Mouse (Mus musculus) embryonic facial prominence, embryonic 14.5 days (tissue): ENCODE measurements around the gene Olfr678. TPM values are rescaled to one million over a fixed set of nuclear protein-coding genes. Genes with fewer than 3 reads are reported as not detected.
"Not testable (repeated sequence)": the region's sequence is repeated elsewhere in the genome, so short reads cannot be mapped to it uniquely, and the experiment has no call there.

ENCODE experiments used
- ATAC-seq: fragments of 200-750 bp; cut with Nextera tagmentation; 2 replicates; pipeline ENCODE4 v1.8.0; 2017; ENCODE audit warnings: low read depth, moderate number of reproducible peaks, moderate TSS enrichment
- DNase-seq: peaks from one replicate; pipeline ENCODE4 v3.0.0-alpha.2; 2015; ENCODE audit warnings: low spot score
- H3K27ac ChIP-seq: fragments of 300-500 bp; sonication (generic); replicated peaks from 2 replicates; pipeline ENCODE4 v1.5.1; 2014; ENCODE audit warnings: low read depth, mild to moderate bottlenecking, low read length, moderate library complexity
- H3K27me3 ChIP-seq: fragments of 300-500 bp; sonication (generic); replicated peaks from 2 replicates; pipeline ENCODE4 v1.6.1; 2014; ENCODE audit warnings: low read length; ENCODE audit not compliant: control insufficient read depth, insufficient read depth
- H3K36me3 ChIP-seq: fragments of 300-500 bp; sonication (generic); 2 replicates; pipeline ENCODE4 v1.6.1; 2014; ENCODE audit warnings: low read length, mixed read lengths; ENCODE audit not compliant: control insufficient read depth, insufficient read depth
- H3K4me1 ChIP-seq: fragments of 300-500 bp; sonication (generic); 2 replicates; pipeline ENCODE4 v1.6.1; 2014; ENCODE audit warnings: antibody characterized with exemption, low read length; ENCODE audit not compliant: control insufficient read depth, insufficient read depth
- H3K4me2 ChIP-seq: fragments of 300-500 bp; sonication (generic); 2 replicates; pipeline ENCODE4 v1.6.1; 2014; ENCODE audit warnings: low read depth, mild to moderate bottlenecking, low read length, moderate library complexity, mixed read lengths
- H3K4me3 ChIP-seq: fragments of 300-500 bp; sonication (generic); 2 replicates; pipeline ENCODE4 v1.5.1; 2014; ENCODE audit warnings: low read depth, mild to moderate bottlenecking, low read length
- H3K9ac ChIP-seq: fragments of 300-500 bp; sonication (generic); 2 replicates; pipeline ENCODE4 v1.6.1; 2014; ENCODE audit warnings: low read depth, mild to moderate bottlenecking, low read length, moderate library complexity, mixed read lengths
- H3K9me3 ChIP-seq: fragments of 300-500 bp; sonication (generic); 2 replicates; pipeline ENCODE4 v1.6.1; 2016; ENCODE audit warnings: low read length; ENCODE audit not compliant: control insufficient read depth
- WGBS: fragments of 180-500 bp; shearing (Covaris S2); extraction: QIAGEN DNeasy Blood & Tissue Kit; methylation state at CpG from one replicate; pipeline ENCODE4 v1.1.7; 2014; 5-methylcytosine and 5-hydroxymethylcytosine counted together
- polyA plus RNA-seq: library from polyadenylated mRNA; unstranded; fragments of >200 nt; fragmentation: Nextera tagmentation; extraction: Ambion mirVana; gene quantifications from 2 replicates; pipeline ENCODE4 v1.2.1, GENCODE M21; 2014

Gene Olfr678
- not detected in 2 replicates for polyA plus RNA-seq

DNA sequence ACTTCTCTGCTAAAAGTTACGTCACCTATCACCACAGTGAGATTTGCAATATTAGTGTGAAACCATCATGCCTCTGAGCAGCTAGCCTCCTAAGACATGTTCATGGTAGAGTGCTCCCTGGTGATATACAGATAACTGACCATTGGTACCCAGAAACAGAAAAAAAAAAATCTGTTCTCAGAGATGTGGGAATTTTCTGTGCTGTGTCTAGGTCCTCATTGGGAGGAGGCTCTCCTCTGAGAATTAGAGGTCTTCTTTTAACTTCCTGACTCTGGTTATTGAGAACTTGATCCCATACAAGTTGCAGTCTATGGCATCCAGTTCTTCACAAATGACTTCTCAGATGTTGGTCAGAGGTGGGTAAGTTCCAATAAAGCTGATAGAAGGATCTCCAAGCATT, at the start of gene Olfr678:
Gene Olfr678, plus strand, starts transcription at position 301 of the 400 bp plus-strand sequence.
- Histone ChIP-seq H3K9me3 (no peaks in the 10 kb centered on the region), H3K27ac (no peak within 1 kb of the TSS), H3K4me1 (no peaks in the 10 kb centered on the region), H3K27me3 (no peaks in the 10 kb centered on the region), H3K9ac (no peak within 1 kb of the TSS), H3K4me3 (no peak within 1 kb of the TSS), H3K36me3 (no peaks in the 10 kb centered on the region), H3K4me2 (no peak within 1 kb of the TSS)
- no peak for ATAC-seq
- WGBS, result 84% methylated on average over 1 of the region's 1 CpGs
- no peak for DNase-seq

DNA sequence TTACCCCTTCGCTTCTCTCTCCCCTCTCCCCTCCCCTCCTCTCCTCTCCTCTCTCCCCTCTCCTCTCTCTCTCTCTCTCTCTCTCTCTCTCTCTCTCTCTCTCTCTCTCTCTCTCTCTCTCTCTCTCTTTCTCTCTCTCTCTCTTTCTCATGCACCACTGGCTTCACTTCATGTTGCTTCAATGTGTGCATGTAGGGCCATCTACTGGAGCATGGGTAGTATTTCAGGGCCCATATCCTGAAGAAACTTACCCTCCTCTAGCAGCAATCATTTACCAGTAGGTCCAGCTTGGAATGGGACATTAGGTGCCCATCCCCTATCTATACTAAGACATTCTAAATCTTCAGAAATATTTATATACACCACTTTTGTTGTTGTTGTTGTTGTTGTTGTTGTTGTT, 41.7 kb upstream of the Olfr678 start:
- no peaks in the 10 kb centered on the region for H3K36me3 ChIP-seq
- H3K4me1 ChIP-seq, result no peaks in the 10 kb centered on the region
- H3K27me3 ChIP-seq, result no peaks in the 10 kb centered on the region
- H3K9ac ChIP-seq, result no peak overlapping the region
- ATAC-seq (no peak), DNase-seq (peak; percentile 2)
- H3K27ac ChIP-seq, result no peak overlapping the region
- no peak overlapping the region for H3K4me3 ChIP-seq
- H3K4me2 ChIP-seq, result no peak overlapping the region
- H3K9me3 ChIP-seq, result no peaks in the 10 kb centered on the region
- 53% methylated on average over 1 of the region's 1 CpGs for WGBS

DNA sequence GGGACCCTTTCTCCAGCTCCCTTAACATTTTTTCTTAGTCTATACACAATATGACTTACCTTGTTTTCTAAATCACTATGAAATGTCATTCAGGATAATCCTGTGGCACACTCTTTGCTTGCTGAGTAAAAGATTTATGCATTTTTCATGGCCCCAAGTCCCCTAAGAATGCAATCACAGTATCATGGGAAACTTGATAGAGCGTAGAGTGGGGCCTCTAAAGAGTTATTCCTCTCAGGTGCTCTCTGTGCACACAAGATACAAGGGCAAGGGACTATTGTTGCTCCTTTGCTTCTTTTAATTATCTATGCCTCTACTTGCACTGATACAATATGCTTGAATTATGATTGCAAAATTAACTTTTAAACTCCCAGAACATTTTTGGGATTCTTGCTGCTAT, 35.9 kb upstream of the Olfr678 start, which contains the start of gene Olfr675:
Gene Olfr675, minus strand, starts transcription at position 101 of the 400 bp plus-strand sequence.
- H3K4me2 ChIP-seq, result no peak within 1 kb of the TSS
- no peaks in the 10 kb centered on the region for H3K36me3 ChIP-seq
- no peak within 1 kb of the TSS for H3K27ac ChIP-seq
- H3K4me1 ChIP-seq, result no peaks in the 10 kb centered on the region; the same call in 1 of the 2 replicates
- H3K9me3 ChIP-seq, result no peaks in the 10 kb centered on the region
- H3K27me3 ChIP-seq, result no peaks in the 10 kb centered on the region
- WGBS, result 60% methylated on average over 1 of the region's 1 CpGs
- ATAC-seq, result no peak
- no peak within 1 kb of the TSS for H3K4me3 ChIP-seq
- no peak for DNase-seq
- no peak within 1 kb of the TSS for H3K9ac ChIP-seq

DNA sequence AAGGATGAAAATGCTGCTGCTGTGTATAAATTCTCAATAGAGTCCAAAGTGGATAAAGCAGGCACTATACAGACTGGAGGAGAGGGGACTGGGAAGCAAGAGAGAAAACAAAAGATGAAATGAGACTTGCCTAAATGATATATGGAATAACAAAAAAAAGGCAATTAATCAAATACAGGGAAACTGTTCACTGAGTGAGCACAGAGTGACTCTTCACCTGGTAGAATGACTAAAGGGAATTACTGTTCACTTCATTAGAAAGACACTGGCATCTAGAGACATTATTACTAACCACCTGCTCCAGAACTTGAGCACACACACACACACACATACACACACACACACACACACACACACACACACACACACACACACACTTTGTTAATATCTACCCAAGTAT, 31.9 kb upstream of the Olfr678 start, which contains the start of gene Olfr676:
Gene Olfr676, plus strand, starts transcription at position 301 of the 400 bp plus-strand sequence.
- H3K9me3 ChIP-seq, result no peaks in the 10 kb centered on the region
- no peaks in the 10 kb centered on the region; the same call in 1 of the 2 replicates for H3K4me1 ChIP-seq
- no peak for DNase-seq
- H3K27me3 ChIP-seq, result no peaks in the 10 kb centered on the region
- H3K4me3 ChIP-seq, result no peak within 1 kb of the TSS
- ATAC-seq, result no peak
- H3K9ac ChIP-seq, result no peak within 1 kb of the TSS
- H3K4me2 ChIP-seq, result no peak within 1 kb of the TSS
- no peak within 1 kb of the TSS for H3K27ac ChIP-seq
- H3K36me3 ChIP-seq, result no peaks in the 10 kb centered on the region

DNA sequence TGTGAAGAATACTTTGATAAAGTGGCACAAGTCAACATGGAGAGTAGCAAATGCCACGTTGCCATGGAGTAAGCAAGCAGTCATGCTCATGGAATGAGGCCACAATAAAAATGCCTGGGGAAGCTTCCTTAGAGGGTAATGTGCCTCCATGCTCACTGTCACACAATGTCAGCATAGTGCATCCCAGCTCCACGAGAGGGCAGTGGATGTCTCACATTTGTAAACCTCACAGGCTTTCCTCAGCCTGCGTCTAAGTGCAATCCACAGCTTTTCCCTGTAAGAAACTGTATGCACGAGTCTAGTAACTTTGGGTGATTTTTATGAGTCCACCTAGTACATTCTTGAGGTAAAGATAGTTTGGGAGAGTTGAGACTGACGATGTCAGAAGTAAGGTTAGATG, 30.4 kb upstream of the Olfr678 start:
- H3K27ac ChIP-seq, ATAC-seq, H3K4me2 ChIP-seq, H3K9ac ChIP-seq, H3K4me3 ChIP-seq, H3K36me3 ChIP-seq, H3K4me1 ChIP-seq, H3K9me3 ChIP-seq, H3K27me3 ChIP-seq: not testable (repeated sequence)
- DNase-seq, result peak; percentile 2
- WGBS, result 55% methylated on average over 5 of the region's 5 CpGs

DNA sequence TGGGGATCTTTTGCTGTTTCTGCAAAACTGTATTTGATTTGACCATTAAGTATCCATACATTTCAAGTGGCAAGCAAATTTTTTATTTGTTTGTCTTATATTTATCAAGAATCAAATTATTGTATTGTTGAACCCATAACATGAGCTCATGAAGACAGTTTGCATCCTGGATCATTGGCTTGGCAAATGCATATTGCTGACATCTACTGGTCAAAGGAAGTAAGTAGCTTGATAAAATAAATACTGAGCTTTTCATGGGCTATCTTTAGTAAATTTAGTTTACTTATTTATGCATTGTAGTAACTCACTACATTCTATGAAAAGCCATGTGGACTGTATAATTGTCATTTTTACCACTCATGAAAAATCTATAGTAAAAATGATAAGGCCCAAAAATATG, 5.3 kb upstream of the Olfr678 start:
- ATAC-seq (no peak), DNase-seq (no peak)
- H3K4me2 ChIP-seq, result no peak overlapping the region
- H3K36me3 ChIP-seq, result no peaks in the 10 kb centered on the region
- H3K4me3 ChIP-seq, result no peak overlapping the region
- H3K4me1 ChIP-seq, result no peaks in the 10 kb centered on the region
- H3K27ac ChIP-seq, result no peak overlapping the region
- no peaks in the 10 kb centered on the region for H3K27me3 ChIP-seq
- H3K9me3 ChIP-seq, result no peaks in the 10 kb centered on the region
- no peak overlapping the region for H3K9ac ChIP-seq

DNA sequence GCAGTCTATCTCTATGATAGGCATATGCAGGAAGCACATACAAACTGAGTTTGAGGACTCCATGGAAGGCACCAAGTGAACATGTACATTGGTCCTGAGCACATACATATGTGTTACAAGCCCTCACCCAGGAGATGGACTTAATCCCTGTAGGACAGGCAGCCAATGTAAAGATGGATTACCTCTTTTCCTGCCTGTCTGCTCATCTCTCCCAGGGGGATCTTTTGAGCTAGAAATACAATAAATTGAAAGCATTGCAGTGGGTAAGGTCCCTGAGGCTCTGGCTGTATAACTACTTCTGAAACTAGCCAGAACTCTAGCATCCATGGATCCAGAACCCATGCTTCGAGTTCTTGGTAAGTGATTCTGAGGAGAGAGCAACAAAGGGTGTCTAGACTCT, 16.6 kb downstream of the Olfr678 start, which contains the start of gene Olfr679:
Gene Olfr679, plus strand, starts transcription at position 301 of the 400 bp plus-strand sequence.
- H3K4me3 ChIP-seq, result no peak within 1 kb of the TSS
- no peaks in the 10 kb centered on the region for H3K27me3 ChIP-seq
- DNase-seq (no peak), ATAC-seq (no peak)
- H3K27ac ChIP-seq, result no peak within 1 kb of the TSS
- 47% methylated on average over 1 of the region's 1 CpGs for WGBS
- H3K9me3 ChIP-seq, result no peaks in the 10 kb centered on the region
- no peak within 1 kb of the TSS for H3K4me2 ChIP-seq
- H3K36me3 ChIP-seq, result no peaks in the 10 kb centered on the region
- H3K4me1 ChIP-seq, result no peaks in the 10 kb centered on the region
- H3K9ac ChIP-seq, result no peak within 1 kb of the TSS

DNA sequence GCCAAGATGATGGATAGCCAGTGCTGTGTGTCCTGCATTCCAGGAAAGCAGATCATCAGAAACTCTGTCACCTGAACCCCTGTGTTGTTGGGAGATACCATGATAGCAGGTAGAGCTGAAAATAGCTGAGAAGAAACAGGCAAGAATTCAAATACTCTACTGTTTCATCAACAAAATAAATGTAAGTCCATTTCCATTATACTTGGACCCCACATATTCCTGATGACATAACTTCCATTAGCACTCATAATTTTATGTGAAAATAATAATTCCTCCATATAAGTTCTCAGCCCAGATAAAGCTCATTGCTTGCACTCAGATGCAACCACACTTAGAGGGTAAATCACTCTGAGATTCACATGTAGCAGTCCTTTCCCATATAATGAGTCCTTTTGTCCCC, 28.4 kb downstream of the Olfr678 start, which contains the start of gene Olfr680-ps1:
Gene Olfr680-ps1, minus strand, starts transcription at position 101 of the 400 bp plus-strand sequence.
- H3K4me1 ChIP-seq, H3K9me3 ChIP-seq, H3K4me3 ChIP-seq, H3K9ac ChIP-seq, H3K4me2 ChIP-seq, H3K27ac ChIP-seq, H3K27me3 ChIP-seq, H3K36me3 ChIP-seq, ATAC-seq, DNase-seq: not testable (repeated sequence)

DNA sequence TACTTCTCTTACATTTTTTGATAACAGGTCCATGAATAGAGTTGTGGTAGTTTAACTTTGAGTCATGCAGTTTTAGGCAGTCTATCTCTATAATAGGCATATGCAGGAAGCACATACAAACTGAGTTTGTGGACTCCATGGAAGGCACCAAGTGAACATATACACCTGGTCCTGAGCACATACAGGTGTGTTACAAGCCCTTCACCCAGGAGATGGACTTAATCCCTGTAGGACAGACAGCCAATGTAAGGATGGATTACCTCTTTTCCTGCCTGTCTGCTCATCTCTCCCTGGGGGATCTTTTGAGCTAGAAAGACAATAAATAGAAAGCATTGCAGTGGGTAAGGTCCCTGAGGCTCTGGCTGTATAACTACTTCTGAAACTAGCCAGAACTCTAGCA, 52.3 kb downstream of the Olfr678 start, which contains the start of gene Olfr681:
Gene Olfr681, plus strand, starts transcription at position 301 of the 400 bp plus-strand sequence.
- Histone ChIP-seq H3K27ac (no peak within 1 kb of the TSS), H3K9ac (no peak within 1 kb of the TSS), H3K4me2 (no peak within 1 kb of the TSS), H3K27me3 (no peaks in the 10 kb centered on the region), H3K4me3 (no peak within 1 kb of the TSS), H3K9me3 (no peaks in the 10 kb centered on the region), H3K4me1 (no peaks in the 10 kb centered on the region), H3K36me3 (no peaks in the 10 kb centered on the region)
- DNase-seq, result no peak
- no peak for ATAC-seq
